In the genomic region with DNA sequence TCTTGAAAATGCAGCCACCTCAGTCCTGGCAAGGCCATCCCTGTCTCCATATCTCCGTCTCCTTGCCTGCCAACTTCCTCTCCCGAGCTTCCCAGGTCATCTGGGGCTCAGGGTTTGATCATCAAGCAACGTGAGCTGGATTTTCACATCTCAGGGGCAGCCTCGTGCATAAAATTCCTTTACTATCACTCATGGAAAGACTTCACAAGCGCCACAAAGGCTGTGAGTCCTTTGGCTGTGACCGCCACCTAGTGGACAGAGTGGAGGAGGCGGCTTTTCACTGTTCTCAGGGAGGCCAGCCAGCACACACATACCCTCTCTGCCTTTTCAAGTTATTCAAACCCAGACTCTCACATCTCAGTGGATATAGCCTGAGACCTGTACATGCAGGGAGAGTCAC, we compare ENCODE assay signal across 9 mouse cellular contexts. TPM values are rescaled to one million over a fixed set of nuclear protein-coding genes. Genes with fewer than 3 reads are reported as not detected.
A peak's percentile ranks its signal among the peaks of the same experiment; 100 is the strongest.
DNase-seq lines count a peak whose midpoint lies in the region; ATAC-seq lines count a peak whose summit lies in the region.
"Had no signal": no experiment of that assay in that cellular context is flagged by ENCODE, and none has a peak within 500 bp of the region (broad histone marks: within the 10 kb centered on the region; RNA-seq: fewer than 3 reads in every experiment).

No protein-coding gene starts in this region.

- H3K9ac ChIP-seq in hindbrain, embryonic 12.5 days: no peak overlapping the region
- H3K9ac ChIP-seq: neural tube, embryonic 12.5 days had no signal

- H3K9me3 ChIP-seq in hindbrain, embryonic 12.5 days (replicated peaks): no peaks in the 10 kb centered on the region
- H3K9me3 ChIP-seq in megakaryocyte, embryonic 14.5 days: no peaks in the 10 kb centered on the region
- H3K9me3 ChIP-seq: neural tube, embryonic 12.5 days had no signal

- H3K4me3 ChIP-seq in hindbrain, embryonic 12.5 days: no peak overlapping the region
- H3K4me3 ChIP-seq in megakaryocyte, embryonic 14.5 days (replicated peaks): peak overlapping the region; percentile 77
- H3K4me3 ChIP-seq: neural tube, embryonic 12.5 days had no signal

- no peaks in the 10 kb centered on the region for H3K27me3 ChIP-seq in hindbrain, embryonic 12.5 days
- H3K27me3 ChIP-seq in megakaryocyte, embryonic 14.5 days (replicated peaks): no peaks in the 10 kb centered on the region
- H3K27me3 ChIP-seq: neural tube, embryonic 12.5 days had no signal

- H3K36me3 ChIP-seq in hindbrain, embryonic 12.5 days: peaks cover 57% of the 10 kb centered on the region
- H3K36me3 ChIP-seq in megakaryocyte, embryonic 14.5 days (replicated peaks; ENCODE audit: low read length): peaks cover 53% of the 10 kb centered on the region

- peak; percentile 95 for DNase-seq in NIH3T3 (ENCODE audit: low read depth)
- DNase-seq in cerebellum, adult 9-11 months: peak; percentile 79
- DNase-seq in frontal cortex, postnatal 14 days (ENCODE audit: low spot score in 2 of 2): peak; percentile 68 to 82
- peak; percentile 79 to 82 for DNase-seq in layer of hippocampus, postnatal 36 days
- DNase-seq in right cerebral cortex, postnatal 10 days (ENCODE audit: low spot score in 2 of 2): peak; percentile 86 to 91
- DNase-seq in urinary bladder, postnatal 36 days (ENCODE audit: low spot score in 2 of 2): peak; percentile 82 to 83

- whole genome bisulfite sequencing in hindbrain, embryonic 12.5 days: 12% methylated on average over 7 of the region's 7 CpGs

- H3K4me1 ChIP-seq in hindbrain, embryonic 12.5 days: peaks cover 7% of the 10 kb centered on the region
- H3K4me1 ChIP-seq in megakaryocyte, embryonic 14.5 days: peaks cover 70% of the 10 kb centered on the region

- peak; percentile 48 for ATAC-seq in hindbrain, embryonic 12.5 days (ENCODE audit: low FRiP score)

- no peak overlapping the region for H3K4me2 ChIP-seq in hindbrain, embryonic 12.5 days (replicated peaks)
- H3K4me2 ChIP-seq: neural tube, embryonic 12.5 days had no signal

- H3K27ac ChIP-seq in hindbrain, embryonic 12.5 days: no peak overlapping the region; the same call in 1 of the 2 replicates
- H3K27ac ChIP-seq: neural tube, embryonic 12.5 days had no signal

RNA-seq across cellular contexts. Expression of a gene that starts 39.3 kb away (rescaled TPM):
- polyA plus RNA-seq in hindbrain, embryonic 12.5 days (2016; fragmentation: Nextera tagmentation; extraction: Ambion mirVana): 22.4 and 27.9 TPM in 2 replicates
- 10 to 100 TPM; 27.9 to 30.9 TPM for total RNA-seq in layer of hippocampus, postnatal 36 days (2021)
- 2.9 and 3.9 TPM in 2 replicates for polyA plus RNA-seq in megakaryocyte, embryonic 14.5 days (2012; ENCODE audit: insufficient read depth, low replicate concordance)

RNA-seq across cellular contexts. Expression of a gene that starts 45.9 kb away (rescaled TPM):
- 226 and 233 TPM in 2 replicates for polyA plus RNA-seq in hindbrain, embryonic 12.5 days (2016; fragmentation: Nextera tagmentation; extraction: Ambion mirVana)
- total RNA-seq in layer of hippocampus, postnatal 36 days (2021): 10 to 100 TPM; 86.9 to 99.4 TPM
- 132 and 208 TPM in 2 replicates for polyA plus RNA-seq in megakaryocyte, embryonic 14.5 days (2012; ENCODE audit: insufficient read depth, low replicate concordance)

RNA-seq across cellular contexts. Expression of a gene that starts 49.1 kb away (rescaled TPM):
- polyA plus RNA-seq in hindbrain, embryonic 12.5 days (2016; fragmentation: Nextera tagmentation; extraction: Ambion mirVana): not detected in 2 replicates
- total RNA-seq in layer of hippocampus, postnatal 36 days (2021): under 1 TPM; 0.22 to 0.28 TPM
- polyA plus RNA-seq in megakaryocyte, embryonic 14.5 days (2012; ENCODE audit: insufficient read depth, low replicate concordance): not detected in 2 replicates
- polyA plus RNA-seq: neural tube, embryonic 12.5 days had no signal
